Mouse (Mus musculus) lung, postnatal 0 days (tissue): ENCODE measurements around the gene Gpr25. TPM values are rescaled to one million over a fixed set of nuclear protein-coding genes. Genes with fewer than 3 reads are reported as not detected.

Source experiments
- ATAC-seq: fragments of 200-750 bp; cut with Nextera tagmentation; 2 replicates; pipeline ENCODE4 v1.8.0; 2017; ENCODE audit warnings: moderate library complexity
- DNase-seq: peaks from one replicate; pipeline ENCODE4 v3.0.0-alpha.2; 2016; ENCODE audit warnings: low spot score
- H3K27ac ChIP-seq: fragments of 300-500 bp; sonication (generic); 2 replicates; pipeline ENCODE4 v1.5.1; 2014; ENCODE audit warnings: antibody characterized with exemption, mild to moderate bottlenecking, low read length, mixed read lengths
- H3K27me3 ChIP-seq: fragments of 300-500 bp; sonication (generic); replicated peaks from 2 replicates; pipeline ENCODE4 v1.6.1; 2014; ENCODE audit warnings: low read length, mixed read lengths; ENCODE audit not compliant: insufficient read depth
- H3K36me3 ChIP-seq: fragments of 300-500 bp; sonication (generic); 2 replicates; pipeline ENCODE4 v1.6.1; 2014; ENCODE audit warnings: low read length, mixed read lengths; ENCODE audit not compliant: insufficient read depth
- H3K4me1 ChIP-seq: fragments of 300-500 bp; sonication (generic); 2 replicates; pipeline ENCODE4 v1.6.1; 2014; ENCODE audit warnings: antibody characterized with exemption, low read depth, low read length, mixed read lengths; ENCODE audit not compliant: insufficient read depth
- H3K4me2 ChIP-seq: fragments of 300-500 bp; sonication (generic); replicated peaks from 2 replicates; pipeline ENCODE4 v1.6.1; 2014; ENCODE audit warnings: low read depth, mild to moderate bottlenecking, low read length, moderate library complexity, mixed read lengths
- H3K4me3 ChIP-seq: fragments of 300-500 bp; sonication (generic); 2 replicates; pipeline ENCODE4 v1.5.1; 2014; ENCODE audit warnings: low read depth, low read length
- H3K9ac ChIP-seq: fragments of 300-500 bp; sonication (generic); replicated peaks from 2 replicates; pipeline ENCODE4 v1.6.1; 2014; ENCODE audit warnings: low read depth, mild to moderate bottlenecking
- H3K9me3 ChIP-seq: fragments of 300-500 bp; sonication (generic); 2 replicates; pipeline ENCODE4 v1.6.1; 2016; ENCODE audit warnings: low read length, mixed read lengths
- CTCF ChIP-seq: IDR thresholded peaks from 2 replicates; pipeline ENCODE4 v1.5.1; 2016; ENCODE audit warnings: antibody characterized with exemption, mild to moderate bottlenecking
- EP300 ChIP-seq: IDR thresholded peaks from 2 replicates; pipeline ENCODE4 v1.6.1; 2016; ENCODE audit warnings: antibody characterized with exemption, mild to moderate bottlenecking, control low read depth
- WGBS: fragments of 180-500 bp; shearing (Covaris S2); extraction: QIAGEN DNeasy Blood & Tissue Kit; methylation state at CpG from one replicate; pipeline ENCODE4 v1.1.7; 2014; 5-methylcytosine and 5-hydroxymethylcytosine counted together
- polyA plus RNA-seq: library from polyadenylated mRNA; unstranded; fragments of >200 nt; fragmentation: Nextera tagmentation; extraction: Ambion mirVana; gene quantifications from 2 replicates; pipeline ENCODE4 v1.2.1, GENCODE M21; 2015

Gpr25 gene
- polyA plus RNA-seq, 1 experiment from 2014 or later: not detected

DNA sequence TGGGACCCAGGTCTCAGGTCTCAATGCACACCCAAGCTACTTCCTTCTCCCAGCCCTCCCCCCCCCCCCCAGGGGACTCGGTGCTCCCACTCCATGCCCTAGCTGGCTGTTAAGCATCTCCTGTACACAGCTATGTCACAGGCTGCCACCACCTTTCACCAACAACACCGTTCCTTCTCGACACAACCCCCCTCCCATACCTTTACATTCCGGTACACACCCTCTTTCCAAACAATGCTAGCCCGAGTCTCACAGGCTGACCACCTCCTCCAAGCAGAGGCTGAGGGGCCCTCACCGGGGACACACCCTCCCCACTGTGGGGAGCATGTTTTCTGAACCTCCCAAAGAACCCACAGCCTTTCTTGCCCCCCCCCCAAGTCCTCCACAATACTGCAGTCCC lies 29.1 kb downstream of the Gpr25 start:
- WGBS: 7% methylated on average over 6 of the region's 6 CpGs
- H3K9ac ChIP-seq: no peak overlapping the region
- no peaks in the 10 kb centered on the region for H3K36me3 ChIP-seq
- H3K27ac ChIP-seq: peak overlapping the region; percentile 78
- H3K27me3 ChIP-seq: 0 out of 2 replicates have a peak, but pooled peaks cover 7% of the 10 kb centered on the region
- TF ChIP-seq EP300: peak; percentile 57; the same call in 1 of the 2 replicates
- no peak for TF ChIP-seq CTCF
- no peaks in the 10 kb centered on the region for H3K9me3 ChIP-seq
- peaks cover 12% of the 10 kb centered on the region; the same call in 1 of the 2 replicates for H3K4me1 ChIP-seq
- peak; percentile 79 for ATAC-seq
- DNase-seq: peak; percentile 82
- H3K4me3 ChIP-seq: no peak overlapping the region
- H3K4me2 ChIP-seq: 0 out of 2 replicates have a peak overlapping the region, but pooled peaks have one; percentile 19

DNA sequence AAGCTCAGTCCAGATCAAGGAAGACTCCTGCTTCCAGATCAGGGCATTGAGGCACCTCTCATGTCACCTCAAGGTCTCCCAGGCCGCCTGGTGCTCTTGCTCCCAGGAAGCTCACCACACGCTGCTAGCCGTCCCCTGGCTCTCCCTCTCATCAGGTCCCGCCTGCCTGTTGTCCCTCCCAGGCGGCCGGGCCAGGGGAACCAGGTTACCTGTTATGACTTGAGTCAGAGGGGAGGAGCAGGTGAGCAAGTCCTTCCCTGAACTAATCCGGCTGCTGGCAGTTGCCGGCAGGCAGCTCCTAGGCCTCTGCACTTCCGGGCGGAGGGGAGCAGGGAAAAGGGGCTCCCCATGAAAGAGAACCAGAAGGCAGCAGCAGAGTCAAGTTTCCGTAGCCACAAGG lies 30.5 kb downstream of the Gpr25 start:
- WGBS: 45% methylated on average over 10 of the region's 11 CpGs
- Histone ChIP-seq H3K4me3 (no peak overlapping the region), H3K9ac (no peak overlapping the region), H3K4me1 (peaks cover 12% of the 10 kb centered on the region; the same call in 1 of the 2 replicates), H3K27me3 (0 out of 2 replicates have a peak, but pooled peaks cover 7% of the 10 kb centered on the region), H3K36me3 (no peaks in the 10 kb centered on the region), H3K27ac (peak overlapping the region; percentile 78), H3K4me2 (peak overlapping the region; percentile 43), H3K9me3 (no peaks in the 10 kb centered on the region)
- ATAC-seq: peak; percentile 58
- no peak for TF ChIP-seq EP300
- no peak for TF ChIP-seq CTCF
- peak; percentile 90 for DNase-seq

DNA sequence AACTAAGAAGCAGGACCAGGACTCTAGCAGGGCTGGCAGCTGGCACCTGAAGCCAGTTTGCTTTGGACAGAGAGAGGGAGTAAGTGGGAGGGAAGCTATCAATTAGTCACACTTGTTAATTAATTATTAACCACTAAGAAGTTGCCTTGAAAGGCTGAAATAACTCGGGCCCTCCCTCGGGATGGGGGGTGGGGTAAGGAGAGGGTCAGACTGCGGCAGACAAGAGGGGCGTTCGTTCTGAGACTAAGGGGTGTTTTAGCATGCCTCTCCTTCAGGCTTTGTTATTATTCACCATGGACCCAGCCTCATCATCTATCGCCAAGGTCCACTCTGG lies 31.7 kb downstream of the Gpr25 start:
- H3K4me1 ChIP-seq: peaks cover 12% of the 10 kb centered on the region; the same call in 1 of the 2 replicates
- peak overlapping the region; percentile 78 for H3K27ac ChIP-seq
- peak overlapping the region; percentile 43 for H3K4me2 ChIP-seq
- H3K36me3 ChIP-seq: no peaks in the 10 kb centered on the region
- 0 out of 2 replicates have a peak, but pooled peaks cover 7% of the 10 kb centered on the region for H3K27me3 ChIP-seq
- H3K4me3 ChIP-seq: no peak overlapping the region
- DNase-seq: peak; percentile 44
- ATAC-seq: peak; percentile 18; the same call in 1 of the 2 replicates
- no peaks in the 10 kb centered on the region for H3K9me3 ChIP-seq
- H3K9ac ChIP-seq: no peak overlapping the region
- WGBS: 41% methylated on average over 6 of the region's 6 CpGs
- TF ChIP-seq CTCF: no peak
- no peak for TF ChIP-seq EP300

DNA sequence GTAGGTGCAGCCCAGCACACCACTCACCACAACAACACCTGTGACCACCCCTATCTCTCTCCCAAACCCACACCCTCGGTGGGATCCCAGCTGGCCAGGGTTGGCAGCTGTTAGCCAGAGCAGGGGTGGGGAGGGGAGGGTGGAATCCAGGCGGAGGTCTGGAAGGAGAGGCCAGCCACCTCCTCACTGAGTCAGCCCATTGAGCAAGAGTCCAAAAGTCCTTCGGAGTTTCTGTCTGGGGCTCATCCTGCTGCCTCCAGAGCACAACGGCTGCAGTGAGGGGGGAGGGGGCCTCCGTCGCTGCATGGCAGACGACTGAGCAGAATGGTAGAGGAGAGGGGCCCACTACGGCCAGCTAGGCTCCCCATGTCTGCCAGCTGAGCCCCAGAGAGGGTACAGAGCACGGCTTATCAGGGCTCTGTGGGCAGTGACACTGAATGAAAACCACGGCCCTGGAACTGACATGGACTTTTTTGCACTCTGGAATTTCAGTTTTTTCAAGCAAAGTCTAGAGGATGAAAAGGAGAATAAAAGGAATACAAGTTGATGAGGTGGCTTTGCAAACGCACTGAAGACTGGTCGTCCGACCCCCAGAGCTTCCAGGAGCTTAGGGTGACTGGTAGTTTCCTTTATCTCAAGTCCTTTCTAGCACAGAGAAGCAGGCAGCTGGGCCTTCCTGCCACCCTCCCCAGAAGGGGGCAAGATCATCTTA lies 32.2 kb downstream of the Gpr25 start:
- H3K4me2 ChIP-seq: peak overlapping the region; percentile 43
- ATAC-seq: peak; percentile 47
- TF ChIP-seq CTCF (no peak), EP300 (no peak)
- no peak overlapping the region for H3K4me3 ChIP-seq
- H3K4me1 ChIP-seq: peaks cover 11% of the 10 kb centered on the region; the same call in 1 of the 2 replicates
- no peaks in the 10 kb centered on the region for H3K9me3 ChIP-seq
- no peaks in the 10 kb centered on the region for H3K36me3 ChIP-seq
- H3K27me3 ChIP-seq: 0 out of 2 replicates have a peak, but pooled peaks cover 7% of the 10 kb centered on the region
- 13% methylated on average over 13 of the region's 13 CpGs for WGBS
- H3K27ac ChIP-seq: peak overlapping the region; percentile 78
- peak; percentile 76 for DNase-seq
- no peak overlapping the region for H3K9ac ChIP-seq

DNA sequence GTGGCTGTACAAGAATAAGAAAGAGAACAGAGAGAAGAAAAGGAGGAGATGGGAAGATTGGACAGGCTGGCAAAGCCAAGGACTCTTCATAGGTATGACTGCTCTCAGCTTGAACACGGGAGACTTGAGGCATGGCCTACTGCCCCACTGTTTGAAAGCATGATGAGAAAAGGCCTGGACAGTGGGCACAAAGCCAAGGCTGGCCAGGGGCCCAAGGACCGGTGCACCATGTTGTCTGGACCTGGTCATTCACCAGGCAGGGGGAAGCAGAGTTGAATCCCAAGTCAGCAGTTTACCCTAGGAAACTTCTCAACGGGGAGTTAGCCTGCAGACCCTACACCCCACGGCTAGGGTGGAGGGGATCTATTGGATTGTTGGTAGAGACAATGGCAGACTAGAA lies 32.8 kb downstream of the Gpr25 start:
- H3K4me2 ChIP-seq: peak overlapping the region; percentile 43
- no peak overlapping the region for H3K4me3 ChIP-seq
- TF ChIP-seq EP300 (no peak), CTCF (no peak)
- H3K9ac ChIP-seq: no peak overlapping the region
- 0 out of 2 replicates have a peak, but pooled peaks cover 6% of the 10 kb centered on the region for H3K27me3 ChIP-seq
- peaks cover 9% of the 10 kb centered on the region; the same call in 1 of the 2 replicates for H3K4me1 ChIP-seq
- DNase-seq (no peak), ATAC-seq (no peak)
- H3K27ac ChIP-seq: peak overlapping the region; percentile 78
- H3K36me3 ChIP-seq: no peaks in the 10 kb centered on the region
- 39% methylated on average over 4 of the region's 4 CpGs for WGBS
- no peaks in the 10 kb centered on the region for H3K9me3 ChIP-seq

DNA sequence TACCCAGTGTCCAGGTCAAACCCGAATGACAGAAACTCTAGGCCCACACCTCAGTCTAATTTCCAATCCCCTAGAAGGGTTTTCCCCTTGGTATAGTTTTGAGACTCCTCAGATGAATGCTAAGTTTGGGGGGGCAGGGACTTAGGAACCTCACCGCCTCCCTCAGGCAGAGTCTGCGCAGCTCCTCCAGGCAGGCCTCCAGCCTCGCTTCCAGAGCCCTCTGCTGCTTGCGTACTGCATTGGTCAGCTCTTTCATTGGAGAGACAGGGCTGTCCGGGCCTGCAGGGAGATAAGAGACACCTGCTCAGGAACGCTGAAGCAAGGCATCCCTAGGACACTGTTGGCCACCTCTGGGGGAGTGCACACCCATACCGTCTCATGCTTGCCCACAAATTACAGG lies 34.0 kb downstream of the Gpr25 start:
- Histone ChIP-seq H3K4me3 (no peak overlapping the region), H3K9me3 (no peaks in the 10 kb centered on the region), H3K36me3 (no peaks in the 10 kb centered on the region), H3K4me1 (peaks cover 9% of the 10 kb centered on the region; the same call in 1 of the 2 replicates), H3K27ac (no peak overlapping the region), H3K27me3 (no peaks in the 10 kb centered on the region), H3K9ac (no peak overlapping the region), H3K4me2 (no peak overlapping the region)
- no peak for ATAC-seq
- no peak for DNase-seq
- no peak for TF ChIP-seq CTCF
- no peak for TF ChIP-seq EP300
- 87% methylated on average over 8 of the region's 8 CpGs for WGBS
